Mouse (Mus musculus) right cerebral cortex, postnatal 36 days (tissue): ENCODE results near the gene D230025D16Rik.
"Not testable (repeated sequence)": the region's sequence is repeated elsewhere in the genome, so short reads cannot be mapped to it uniquely, and the experiment has no call there.

Source experiments
- DNase-seq, 2 experiments: peaks; one replicate each; pipeline ENCODE4 v3.0.0; 2022; ENCODE audit warnings: low spot score in 2 of 2, mixed read lengths in 1 of 2

Gene D230025D16Rik

DNA sequence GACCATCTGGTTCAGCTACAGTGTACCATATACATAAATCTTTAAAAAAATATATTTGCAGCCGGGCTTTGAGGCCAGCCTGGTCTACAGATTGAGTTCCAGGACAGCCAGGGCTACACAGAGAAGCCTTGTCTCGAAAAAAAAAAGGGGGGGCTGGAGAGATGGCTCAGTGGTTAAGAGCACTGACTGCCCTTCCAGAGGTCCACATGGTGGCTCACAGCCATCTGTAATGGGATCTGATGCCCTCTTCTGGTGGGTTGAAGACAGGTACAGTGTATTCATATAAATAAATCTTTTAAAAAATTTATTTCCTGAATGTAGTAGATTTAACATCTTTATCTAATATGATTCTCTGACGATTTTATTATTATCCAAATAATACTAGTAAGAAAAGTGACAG lies 66.9 kb downstream of the D230025D16Rik start:
- not testable (repeated sequence) for DNase-seq

DNA sequence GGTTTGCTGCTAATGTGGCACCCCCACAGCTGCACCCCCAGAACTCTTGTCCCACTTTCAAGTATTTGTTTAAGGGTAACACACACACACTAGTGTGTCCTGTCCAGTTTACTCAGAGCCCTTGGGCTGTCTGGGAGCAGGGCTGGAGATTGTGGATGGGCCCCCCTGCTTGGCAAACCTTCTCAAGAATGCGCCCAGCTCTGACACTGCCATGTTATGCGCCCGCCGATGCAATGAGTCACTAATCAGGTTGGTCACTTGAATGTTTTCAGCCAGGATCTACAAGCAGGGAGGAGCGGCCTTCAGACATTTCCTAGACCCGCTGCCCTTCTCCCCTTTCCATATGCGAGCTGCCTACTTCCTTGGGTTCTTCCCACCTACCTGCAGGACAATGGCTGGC lies 67.5 kb downstream of the D230025D16Rik start:
- no peak for DNase-seq

DNA sequence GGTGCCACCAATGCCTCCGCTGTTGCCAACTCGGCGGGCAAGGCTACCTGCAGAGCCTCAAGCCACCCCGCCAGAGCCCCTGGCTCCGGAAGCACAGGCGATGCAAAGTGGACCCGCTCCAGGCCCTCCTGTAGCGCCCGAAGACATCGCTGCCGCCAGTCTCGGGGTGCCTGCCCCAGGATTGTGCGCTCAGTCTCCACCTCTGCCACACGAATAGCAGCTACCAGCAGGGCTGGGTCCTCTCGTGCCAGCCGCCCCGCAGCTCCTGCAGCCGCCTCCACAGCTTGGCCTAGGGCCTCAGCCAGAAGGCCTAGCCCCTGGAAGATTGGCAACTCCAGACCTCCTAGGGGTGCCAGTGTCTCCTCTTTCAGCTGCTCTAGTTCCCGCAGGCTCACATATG lies 68.5 kb downstream of the D230025D16Rik start:
- DNase-seq, result no peak

DNA sequence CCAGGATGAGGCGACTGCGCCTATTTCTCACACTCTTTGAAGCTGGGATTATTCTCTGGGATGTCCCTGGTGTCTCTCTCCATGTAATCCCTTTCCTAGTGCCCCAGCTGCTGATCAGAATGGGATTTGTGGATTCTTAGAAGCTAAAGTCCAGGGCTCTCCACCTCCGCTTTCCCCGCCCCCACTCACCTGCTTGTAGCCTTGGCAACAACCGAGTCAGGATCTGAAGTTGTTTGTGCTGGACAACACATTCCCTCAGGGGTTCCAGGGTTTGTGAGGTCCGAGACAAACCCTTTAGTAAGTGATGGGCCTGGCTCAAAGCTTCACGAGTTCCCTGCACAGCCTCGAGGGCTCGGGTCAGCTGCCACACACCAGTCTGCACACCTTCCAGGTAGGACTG lies 69.8 kb downstream of the D230025D16Rik start:
- DNase-seq, result no peak

DNA sequence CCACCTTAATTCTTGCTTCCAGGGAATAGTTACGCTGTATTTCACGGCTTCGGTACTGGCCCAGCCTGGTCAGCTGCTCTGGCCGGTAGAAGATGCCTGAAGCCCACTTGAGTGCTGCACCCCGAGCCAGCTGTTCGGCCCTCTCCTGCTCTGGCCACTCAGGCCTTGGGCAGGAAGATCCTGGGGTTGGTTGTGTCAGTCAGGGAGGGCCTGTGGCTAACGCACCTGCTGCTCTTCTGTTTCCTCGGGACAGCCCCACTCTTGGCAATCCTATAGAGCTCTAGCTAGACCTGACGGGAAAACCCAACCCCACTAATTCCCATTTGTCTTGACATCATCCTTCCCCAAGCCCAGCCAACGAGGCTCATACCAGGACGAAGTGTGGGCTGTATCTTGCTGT lies 70.3 kb downstream of the D230025D16Rik start:
- DNase-seq, result no peak

DNA sequence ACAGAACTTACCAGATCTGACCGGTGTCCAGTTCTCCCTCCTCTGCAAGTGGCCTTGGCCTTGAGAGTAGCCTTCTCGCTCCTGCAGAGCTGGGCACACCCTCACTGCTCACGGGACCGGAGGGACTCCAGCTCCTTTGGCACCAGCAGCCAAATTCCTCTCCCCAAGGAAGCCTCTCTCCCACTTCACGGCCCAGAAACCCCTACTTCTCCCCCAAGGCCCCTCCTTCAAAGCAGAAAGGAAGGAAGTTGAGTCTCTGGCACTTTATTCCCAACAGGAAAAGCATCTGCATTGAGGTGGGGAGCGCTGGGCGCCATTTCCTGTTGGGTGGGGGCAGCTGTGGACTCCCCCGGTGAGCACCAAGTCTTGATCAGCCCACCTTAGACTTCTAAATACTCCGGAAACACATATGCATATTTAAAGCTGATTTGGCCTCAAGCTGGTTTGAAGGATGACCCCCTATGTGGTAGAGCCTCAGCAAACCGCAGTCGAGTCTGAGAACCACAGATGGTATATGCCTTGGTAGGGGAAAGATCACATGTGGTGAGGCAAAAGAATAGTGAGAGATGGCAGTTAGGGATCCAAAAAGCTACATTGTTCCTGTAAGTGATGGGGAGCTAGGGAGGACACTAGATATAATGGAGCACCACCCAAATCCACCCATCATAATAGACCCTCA lies 71.1 kb downstream of the D230025D16Rik start, which contains the start of gene Exoc3l:
TSS of gene Exoc3l (minus strand) at position 207 of the 679 bp plus-strand sequence.
- no peak for DNase-seq

DNA sequence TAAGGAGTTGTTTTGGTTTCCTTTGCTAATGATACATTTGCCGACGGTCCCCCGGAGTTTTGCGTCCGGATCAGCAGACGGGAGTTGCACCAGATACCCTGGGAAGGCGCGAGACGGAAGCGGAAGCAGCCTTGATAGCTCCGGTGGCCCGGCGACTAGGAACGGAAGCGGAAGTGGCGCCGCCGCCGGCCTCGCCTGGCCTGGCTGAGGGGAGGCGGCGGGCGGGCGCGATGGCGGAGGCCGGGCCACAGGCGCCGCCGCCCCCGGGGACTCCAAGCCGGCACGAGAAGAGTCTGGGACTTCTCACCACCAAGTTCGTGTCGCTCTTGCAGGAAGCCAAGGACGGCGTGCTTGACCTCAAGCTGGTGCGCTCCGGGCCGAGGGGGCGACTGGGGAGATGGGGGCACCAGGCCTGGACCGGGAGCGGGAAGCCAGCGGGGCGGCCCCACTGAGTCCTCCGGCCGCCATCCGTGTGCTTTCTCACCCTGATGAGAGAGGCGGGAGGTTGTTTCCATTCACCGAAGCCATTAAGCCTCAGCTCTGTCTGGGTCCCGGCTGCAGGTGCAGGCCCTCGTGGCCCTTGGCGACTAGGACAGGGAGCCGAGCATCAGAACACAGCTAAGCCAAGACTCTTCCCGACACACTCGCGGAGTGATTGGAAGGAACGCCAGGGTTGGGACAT lies 72.7 kb downstream of the D230025D16Rik start, which contains the start of gene E2f4:
TSS of gene E2f4 (plus strand) at position 153 of the 682 bp plus-strand sequence.
- peak; percentile 92 for DNase-seq

DNA sequence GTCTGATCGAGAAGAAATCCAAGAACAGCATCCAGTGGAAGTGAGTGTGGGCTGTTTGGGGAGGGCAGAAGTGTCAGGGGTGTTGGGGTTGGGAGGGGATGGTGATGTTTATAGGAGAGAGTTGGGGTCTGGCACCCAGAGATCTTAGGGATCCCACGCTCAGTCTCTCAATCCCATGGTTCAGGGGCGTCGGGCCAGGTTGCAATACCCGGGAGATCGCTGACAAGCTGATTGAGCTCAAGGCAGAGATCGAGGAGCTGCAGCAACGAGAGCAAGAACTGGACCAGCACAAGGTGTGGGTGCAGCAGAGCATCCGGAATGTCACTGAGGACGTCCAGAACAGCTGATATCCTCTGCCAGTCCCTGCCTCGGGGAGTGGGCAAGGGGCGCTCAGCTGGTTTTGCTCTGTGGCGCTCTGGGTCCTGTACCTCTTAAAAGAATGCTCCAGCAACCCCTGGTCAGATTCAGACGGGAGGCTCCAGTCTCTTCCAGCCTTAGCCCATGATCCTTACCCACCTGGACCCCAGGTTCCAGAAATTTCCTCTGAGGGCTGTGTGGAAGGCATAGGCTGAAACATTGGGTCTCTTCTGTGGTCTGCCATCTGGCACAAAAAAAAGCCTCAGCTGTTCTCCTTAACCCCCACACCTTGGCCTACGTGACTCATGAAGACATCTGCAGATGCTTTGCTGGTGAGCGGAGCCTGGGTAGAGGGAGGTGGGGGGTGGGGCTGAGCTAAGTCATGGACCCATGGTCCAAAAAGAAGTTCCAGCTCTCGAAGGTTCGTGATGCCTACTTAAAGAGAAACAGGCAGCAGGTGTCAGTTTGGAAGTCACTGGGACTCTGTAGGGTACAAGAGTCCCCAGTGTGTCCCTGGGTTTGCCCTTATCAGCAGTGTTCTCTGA lies 73.7 kb downstream of the D230025D16Rik start:
- no peak for DNase-seq

DNA sequence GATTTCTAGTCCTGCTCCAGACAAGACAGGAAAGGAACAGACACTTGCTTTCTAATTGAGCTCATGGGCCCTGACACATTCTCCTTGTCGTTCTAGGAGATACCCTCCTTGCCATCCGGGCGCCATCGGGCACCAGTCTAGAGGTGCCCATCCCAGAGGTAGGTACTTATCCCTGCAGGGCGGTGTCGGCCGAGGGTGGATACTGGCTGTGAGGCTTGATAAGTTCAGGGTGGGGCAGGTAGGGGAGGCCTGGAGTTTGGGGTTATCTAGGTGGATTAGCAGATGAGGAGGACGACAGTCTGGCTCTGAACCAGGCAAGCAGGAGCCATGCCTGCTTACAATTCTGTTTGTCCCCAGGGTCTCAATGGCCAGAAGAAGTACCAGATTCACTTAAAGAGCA lies 75.0 kb downstream of the D230025D16Rik start:
- no peak for DNase-seq
